ENCODE assay signal across 10 mouse cellular contexts in genomic region chr1:53750697-53751096, GRCm38 (mm10). TPM values are rescaled to one million over a fixed set of nuclear protein-coding genes. Genes with fewer than 3 reads are reported as not detected.
DNase-seq lines count a peak whose midpoint lies in the region; TF ChIP-seq lines count a peak whose summit lies in the region.
"Not testable (repeated sequence)": the region's sequence is repeated elsewhere in the genome, so short reads cannot be mapped to it uniquely, and the experiment has no call there.
"Had no signal": no experiment of that assay in that cellular context is flagged by ENCODE, and none has a peak within 500 bp of the region (broad histone marks: within the 10 kb centered on the region; RNA-seq: fewer than 3 reads in every experiment).

No protein-coding gene starts in this region.

- not testable (repeated sequence) for TF ChIP-seq EP300 in ES-Bruce4 (IDR thresholded peaks at IDR 0.05; ENCODE audit: insufficient read depth, low read depth, low read length)

- peaks cover 21% of the 10 kb centered on the region for H3K9me3 ChIP-seq in E14TG2a.4 (ENCODE audit: low read length)
- not testable (repeated sequence) for H3K9me3 ChIP-seq in ES-Bruce4 (replicated peaks; ENCODE audit: control insufficient read depth, insufficient read depth, low read length, poor library complexity, severe bottlenecking); ES-E14 (ENCODE audit: control insufficient read depth, insufficient read depth, low read depth, low read length)

- not testable (repeated sequence) for TF ChIP-seq POLR2A in ES-Bruce4 (IDR thresholded peaks at IDR 0.05; ENCODE audit: insufficient read depth, low read length)

- peaks cover 10% of the 10 kb centered on the region for H3K36me3 ChIP-seq in E14TG2a.4 (ENCODE audit: insufficient read depth, low read length)
- not testable (repeated sequence) for H3K36me3 ChIP-seq in ES-Bruce4 (ENCODE audit: control insufficient read depth, insufficient read depth, low read length, poor library complexity, severe bottlenecking); ES-E14 (ENCODE audit: control insufficient read depth, insufficient read depth, low read length, poor library complexity, severe bottlenecking)

- H3K4me3 ChIP-seq in E14TG2a.4 (replicated peaks; ENCODE audit: low read length) = peak overlapping the region; percentile 37
- not testable (repeated sequence) for H3K4me3 ChIP-seq in ES-Bruce4 (ENCODE audit: low read depth, low read length)
- H3K4me3 ChIP-seq in ES-E14 (ENCODE audit: insufficient read depth in 1 of 2, low read depth in 1 of 2, low read length in 2 of 2, poor library complexity in 1 of 2, severe bottlenecking in 1 of 2) = peak overlapping the region; percentile 21 to 38; a peak in 1 of 4 replicates

- TF ChIP-seq CTCF in E14TG2a.4 (conservative IDR thresholded peaks at IDR 0.05; ENCODE audit: low read length); ES-Bruce4 (IDR thresholded peaks at IDR 0.05; ENCODE audit: low read depth, low read length): not testable (repeated sequence)

- H3K27ac ChIP-seq in ES-Bruce4 (ENCODE audit: insufficient read depth, low read length) (peak overlapping the region; percentile 91), ES-E14 (ENCODE audit: insufficient read depth, low read depth, low read length, poor library complexity, severe bottlenecking) (peak overlapping the region; percentile 88)

- not testable (repeated sequence) for H3K27me3 ChIP-seq in E14TG2a.4 (ENCODE audit: insufficient read depth, low read length); ES-Bruce4 (ENCODE audit: control insufficient read depth, insufficient read depth, low read length, poor library complexity, severe bottlenecking)

- not testable (repeated sequence) for H3K9ac ChIP-seq in ES-Bruce4 (ENCODE audit: low read depth, poor library complexity, severe bottlenecking)
- peak overlapping the region; percentile 38; the same call in 1 of the 2 replicates for H3K9ac ChIP-seq in ES-E14 (ENCODE audit: insufficient read depth, low read depth, low read length, poor library complexity, severe bottlenecking)

- DNase-seq in ES-CJ7 (ENCODE audit: low read depth, low spot score) (peak; percentile 61), ES-E14 (ENCODE audit: low read depth, low spot score) (peak; percentile 28), R1 (ENCODE audit: low read depth, low spot score) (peak; percentile 66), ZHBTc4 (ENCODE audit: low read depth, low spot score) (peak; percentile 56)

- H3K4me1 ChIP-seq in E14TG2a.4 (replicated peaks; ENCODE audit: low read depth, low read length) = peaks cover 41% of the 10 kb centered on the region
- not testable (repeated sequence) for H3K4me1 ChIP-seq in ES-Bruce4 (ENCODE audit: control insufficient read depth, insufficient read depth, low read length); ES-E14 (ENCODE audit: control insufficient read depth in 2 of 2, insufficient read depth in 2 of 2, low read length in 2 of 2, poor library complexity in 1 of 2)

- in situ Hi-C loops in ES-E14 (cut with MboI; ENCODE audit: low sequenced_read_pairs in 2 of 2, unreplicated experiment in 2 of 2) = not testable (repeated sequence)

RNA-seq across cellular contexts. Expression of gene Stk17b, which starts 34.3 kb away (rescaled TPM):
- 47.2 and 48.1 TPM in 2 replicates for polyA plus RNA-seq in ES-Bruce4 (2011; ENCODE audit: insufficient read depth, insufficient read length, low read depth, missing spikeins)
- total RNA-seq in ES-E14 (2012; rRNA removed) = 5.9 and 10.7 TPM in 2 replicates

RNA-seq across cellular contexts. Expression of gene Dnah7a, which starts 44.1 kb away (rescaled TPM):
- 1.8 and 2.2 TPM in 2 replicates for polyA plus RNA-seq in ES-Bruce4 (2011; ENCODE audit: insufficient read depth, insufficient read length, low read depth, missing spikeins)
- 0.53 and 0.98 TPM in 2 replicates for total RNA-seq in ES-E14 (2012; rRNA removed)
- total RNA-seq: MEL had no signal
- polyA plus RNA-seq: adrenal gland, adult 2 months; C2C12; G1E had no signal
